Mouse (Mus musculus) spleen, embryonic (tissue): ENCODE results near the gene Aldh2.
"Not testable (repeated sequence)": the region's sequence is repeated elsewhere in the genome, so short reads cannot be mapped to it uniquely, and the experiment has no call there.

ENCODE experiments used
- CTCF ChIA-PET: fragments of 350-600 bp; sonication (Branson Sonifier 250); formaldehyde crosslinking; loops from one replicate; lab custom pipeline; 2022; lab: Charles Lee

The Aldh2 gene

GRCm38 (mm10) chr5:121593451-121594401 lies at the start of gene Aldh2:
TSS of gene Aldh2 (minus strand) at chr5:121593824.
- CTCF ChIA-PET = interaction anchor here (0.8 kb wide), 1 partner anchor 9 kb away, joined by 3 read pairs; no protein-coding TSS in a partner anchor

DNA sequence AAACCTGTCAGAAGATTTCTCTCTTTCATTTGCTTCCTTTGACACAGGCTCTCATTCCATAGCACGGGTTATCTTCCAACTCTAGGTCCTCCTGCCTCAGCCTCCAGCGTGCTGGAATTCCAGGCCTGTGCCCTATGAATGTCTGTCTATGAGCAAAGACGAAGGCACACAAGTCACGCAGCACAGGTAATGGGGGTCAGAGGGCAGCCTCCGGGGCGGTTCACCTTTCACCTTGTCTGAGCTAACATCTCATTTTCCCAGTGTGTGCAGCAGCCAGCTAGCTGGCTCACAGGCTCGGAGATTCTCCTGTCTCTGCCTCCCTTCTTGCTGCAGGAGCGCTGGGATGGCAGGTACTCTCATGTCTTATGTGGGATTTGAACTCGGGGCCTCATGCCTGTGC lies 46.0 kb upstream of the Aldh2 start:
- CTCF ChIA-PET = no interaction called here

DNA sequence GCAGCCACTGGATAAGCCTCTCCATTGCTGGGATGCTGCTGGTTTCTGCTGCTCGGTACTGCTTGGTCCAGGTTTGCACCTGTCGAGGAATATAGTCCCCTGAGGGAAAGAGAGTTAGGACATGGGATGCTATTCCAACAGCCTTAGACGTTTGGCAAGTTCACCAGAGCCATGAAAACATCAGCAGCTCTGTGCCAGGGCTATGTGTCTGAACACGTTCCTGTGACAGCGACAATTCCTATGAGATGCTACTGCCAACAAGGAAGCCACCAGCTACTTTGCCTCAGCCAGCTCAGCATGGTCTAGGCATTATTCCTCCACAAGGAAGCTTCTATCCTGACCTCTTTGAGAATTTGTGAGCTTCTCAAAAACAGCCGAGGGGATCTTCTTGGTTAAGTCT lies 43.7 kb upstream of the Aldh2 start:
- CTCF ChIA-PET = interaction anchor here (0.6 kb wide), 1 partner anchor 61 kb away, joined by 4 read pairs; no protein-coding TSS in a partner anchor

- CTCF ChIA-PET = no interaction called here
Measured at GRCm38 (mm10) chr5:121634668-121635067, 41.0 kb upstream of the Aldh2 start.

GRCm38 (mm10) chr5:121632804-121633203 lies 39.2 kb upstream of the Aldh2 start:
- CTCF ChIA-PET = no interaction called here

GRCm38 (mm10) chr5:121631106-121631647 lies 37.6 kb upstream of the Aldh2 start:
- CTCF ChIA-PET = not testable (repeated sequence)

- CTCF ChIA-PET = interaction anchor here (0.6 kb wide), 2 partner anchors 240 to 985 kb away, joined by 4 read pairs; no protein-coding TSS in a partner anchor
Measured at GRCm38 (mm10) chr5:121627871-121628270, 34.2 kb upstream of the Aldh2 start.

DNA sequence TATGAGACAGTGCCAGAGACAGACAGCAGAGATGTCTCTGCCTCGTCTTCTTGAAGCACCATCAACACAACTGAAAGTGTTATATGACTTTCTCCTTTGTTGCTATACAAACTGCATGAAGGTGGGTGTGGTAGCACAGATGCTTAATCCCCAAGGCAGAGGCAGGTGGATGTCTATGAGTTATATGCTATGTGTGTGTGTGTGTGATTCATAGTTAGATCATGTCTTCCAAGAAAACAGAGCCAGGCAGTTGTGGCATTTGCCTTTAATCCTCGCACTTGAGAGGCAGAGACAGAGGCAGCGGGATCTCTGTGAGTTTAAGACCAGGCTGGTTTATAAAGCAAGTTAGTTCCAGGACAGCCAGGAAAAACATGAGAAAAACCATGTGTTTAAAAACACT lies 29.6 kb upstream of the Aldh2 start:
- CTCF ChIA-PET = no interaction called here

- CTCF ChIA-PET = interaction anchor here (0.6 to 1.2 kb wide), 2 partner anchors 34 to 219 kb away, joined by 3 read pairs; no protein-coding TSS in a partner anchor
Measured at GRCm38 (mm10) chr5:121621102-121621501, 27.5 kb upstream of the Aldh2 start.

GRCm38 (mm10) chr5:121618592-121619513 lies 25.2 kb upstream of the Aldh2 start, which contains the start of gene Acad12:
TSS of gene Acad12 (minus strand) at chr5:121618938.
- CTCF ChIA-PET = interaction anchor here (0.7 kb wide), 1 partner anchor 85 kb away, joined by 3 read pairs; no protein-coding TSS in a partner anchor

DNA sequence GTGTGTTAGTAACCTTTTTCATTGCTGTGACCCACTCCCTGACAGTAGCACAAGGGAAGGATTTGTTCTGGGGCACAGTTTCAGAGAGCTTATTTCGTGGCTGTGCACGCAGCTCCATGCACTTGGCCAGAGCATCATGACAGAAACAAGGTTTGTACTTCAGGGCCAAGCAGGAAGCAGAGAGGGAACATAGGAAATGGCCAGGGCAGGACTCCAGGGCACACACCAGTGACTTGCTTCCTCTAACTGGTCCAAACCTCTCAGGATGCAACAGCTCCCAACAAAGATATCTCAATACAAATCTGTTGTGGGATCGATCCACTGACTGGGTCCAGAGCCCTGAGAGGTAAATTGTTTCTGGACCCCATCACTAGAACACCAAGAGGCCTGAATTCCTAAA lies 21.3 kb upstream of the Aldh2 start:
- CTCF ChIA-PET = not testable (repeated sequence)

DNA sequence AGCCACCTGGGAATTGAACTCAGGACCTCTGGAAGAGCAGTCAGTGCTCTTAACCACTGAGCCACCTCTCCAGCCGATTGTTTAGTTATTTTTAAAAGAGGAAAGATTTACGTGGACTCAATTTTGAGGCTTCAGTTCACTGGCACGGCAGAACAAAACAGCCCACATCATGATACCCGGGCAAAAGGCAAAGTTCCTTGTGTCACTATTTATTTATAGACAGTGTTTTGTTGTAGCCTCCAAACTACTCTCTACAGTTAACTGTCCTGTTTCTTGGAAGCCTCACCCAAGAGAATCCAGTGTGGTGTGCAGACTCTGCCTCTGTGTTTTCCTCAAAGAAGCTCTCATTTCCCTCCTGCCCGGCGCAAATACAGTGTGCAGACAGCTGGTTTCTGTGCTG lies 18.4 kb upstream of the Aldh2 start:
- CTCF ChIA-PET = no interaction called here

- CTCF ChIA-PET = not testable (repeated sequence)
Measured at GRCm38 (mm10) chr5:121609556-121610135, 16.0 kb upstream of the Aldh2 start.

- CTCF ChIA-PET = interaction anchor here (0.8 to 0.9 kb wide), 2 partner anchors 42 to 59 kb away, joined by 3 to 5 read pairs; no protein-coding TSS in a partner anchor
Measured at GRCm38 (mm10) chr5:121606151-121606550, 12.5 kb upstream of the Aldh2 start.

DNA sequence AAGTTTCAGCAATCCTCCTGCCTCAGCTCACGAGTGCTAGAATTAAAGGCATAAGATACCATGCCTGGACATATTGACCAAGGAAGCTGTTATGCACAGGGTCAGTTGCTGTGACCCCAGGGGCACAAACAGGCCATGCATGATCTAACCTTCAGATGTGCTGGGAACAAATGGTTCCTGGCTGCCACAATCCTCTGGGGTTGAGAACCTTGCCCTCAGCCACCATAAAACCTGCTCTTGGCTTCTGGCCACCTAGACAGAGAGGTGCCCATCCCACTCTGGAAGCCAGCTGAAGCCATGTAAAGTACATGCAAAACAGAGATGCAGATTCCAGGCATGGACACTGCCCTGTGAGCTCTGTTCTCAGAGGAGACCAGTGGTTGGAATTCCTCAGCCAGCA lies 10.2 kb upstream of the Aldh2 start:
- CTCF ChIA-PET = interaction anchor here (0.6 kb wide), 1 partner anchor 501 kb away, joined by 3 read pairs; no protein-coding TSS in a partner anchor

DNA sequence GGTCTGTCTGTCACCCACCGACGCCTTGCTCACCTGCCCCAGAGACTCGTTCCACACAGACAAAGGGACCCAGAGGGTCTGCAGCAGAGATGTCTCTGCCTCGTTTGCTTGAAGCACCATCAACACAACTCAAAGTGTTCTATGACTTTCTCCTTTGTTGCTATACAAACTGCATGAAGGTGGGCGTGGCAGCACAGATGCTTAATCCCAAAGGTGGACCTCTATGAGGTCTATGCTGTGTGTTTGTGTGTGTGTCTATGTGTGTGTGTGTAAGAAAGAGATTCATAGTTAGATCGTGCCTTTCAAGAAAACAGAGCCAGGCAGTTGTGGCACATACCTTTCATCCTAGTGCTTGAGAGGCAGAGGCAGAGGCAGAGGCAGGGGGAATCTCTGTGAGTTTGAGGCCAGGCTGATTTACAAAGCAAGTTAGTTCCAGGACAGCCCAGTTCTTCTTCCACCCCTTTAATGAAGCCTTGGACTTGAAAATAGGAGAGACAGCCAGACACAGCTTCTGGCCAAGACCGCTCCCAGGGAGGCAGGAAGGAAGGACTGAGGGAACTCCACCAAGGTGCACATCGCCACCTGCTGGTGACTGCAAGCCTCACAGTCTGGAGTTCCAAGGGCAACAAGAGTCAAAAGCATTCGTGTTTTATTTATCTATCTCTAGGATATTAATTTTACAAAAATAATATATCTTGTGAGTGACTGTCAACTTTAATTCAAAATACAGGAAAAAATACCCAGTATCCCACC lies 8.1 kb upstream of the Aldh2 start:
- CTCF ChIA-PET = interaction anchor here (1.3 kb wide), 1 partner anchor 30 kb away, joined by 4 read pairs; no protein-coding TSS in a partner anchor

- CTCF ChIA-PET = no interaction called here
Measured at GRCm38 (mm10) chr5:121598871-121599610, 5.4 kb upstream of the Aldh2 start.

- CTCF ChIA-PET = no interaction called here
Measured at GRCm38 (mm10) chr5:121597991-121598537, 4.4 kb upstream of the Aldh2 start.

GRCm38 (mm10) chr5:121597332-121597731 lies 3.7 kb upstream of the Aldh2 start:
- CTCF ChIA-PET = no interaction called here
